Mouse (Mus musculus) bone marrow macrophage, adult 2 months (primary cell): ENCODE measurements at regions not wholly inside any gene's neighbourhood (a gene's known extent, or its start where the extent isn't known, plus 50 kb on each side); places are given as distances from the start of the nearest gene placed in this dataset.

ENCODE experiments used
- CTCF ChIP-seq: IDR thresholded peaks from 2 replicates; pipeline ENCODE4 v1.5.1; 2012; ENCODE audit warnings: low read depth, mild to moderate bottlenecking, low read length, moderate library complexity
- POLR2A ChIP-seq: IDR thresholded peaks from 2 replicates; pipeline ENCODE4 v1.6.1; 2012; ENCODE audit warnings: mild to moderate bottlenecking, low read depth, low read length, borderline replicate concordance

DNA sequence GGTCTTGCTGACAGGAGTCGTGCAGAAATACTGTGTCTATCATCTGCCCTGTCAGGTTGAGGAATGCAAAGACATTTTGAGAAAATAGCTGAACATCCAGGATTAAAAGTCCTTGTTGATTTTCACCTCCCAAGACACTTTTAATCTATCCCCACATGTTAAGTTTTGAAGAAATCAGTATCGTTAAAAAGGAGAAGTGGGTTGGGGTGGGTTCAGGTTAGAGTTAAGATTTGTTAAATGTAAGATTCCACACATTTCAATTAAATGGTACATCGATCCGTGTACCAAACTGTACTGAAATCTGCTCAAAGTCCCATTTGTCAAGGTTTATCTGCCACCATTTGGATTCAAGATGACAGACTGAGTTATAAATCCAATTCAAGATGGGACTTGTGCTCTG is 162.8 kb downstream of the Dhx15 start:
- TF ChIP-seq CTCF (no peak), POLR2A (no peak)
